ENCODE assay signal across 14 mouse cellular contexts in the genomic region with DNA sequence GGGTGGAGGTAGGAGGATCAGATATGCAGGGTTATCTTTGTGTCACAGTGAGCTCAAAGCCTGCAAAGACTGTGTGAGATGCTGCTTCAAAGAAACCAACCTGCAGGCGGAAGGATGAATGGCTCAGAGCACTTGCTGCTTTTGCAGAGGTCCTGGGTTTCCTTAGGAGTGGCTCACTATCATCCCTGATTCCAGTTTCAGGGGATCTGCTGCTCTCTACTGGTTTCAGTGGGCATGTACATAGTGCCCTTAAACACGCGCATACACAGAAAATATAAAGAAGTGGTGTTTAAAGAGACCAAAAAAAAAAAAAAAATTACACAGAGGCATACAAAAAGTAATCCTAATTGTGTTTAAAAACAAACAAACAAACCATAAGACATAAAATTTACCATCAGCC. TPM values are rescaled to one million over a fixed set of nuclear protein-coding genes. Genes with fewer than 3 reads are reported as not detected.
A peak's percentile ranks its signal among the peaks of the same experiment; 100 is the strongest.
DNase-seq lines count a peak whose midpoint lies in the region; ATAC-seq and TF ChIP-seq lines count a peak whose summit lies in the region.
"Had no signal": no experiment of that assay in that cellular context is flagged by ENCODE, and none has a peak within 500 bp of the region (broad histone marks: within the 10 kb centered on the region; RNA-seq: fewer than 3 reads in every experiment).

No protein-coding gene starts in this region.

- H3K36me3 ChIP-seq in hindbrain, postnatal 0 days (ENCODE audit: insufficient read depth, low read length), result peaks cover 37% of the 10 kb centered on the region; the same call in 1 of the 2 replicates
- H3K36me3 ChIP-seq in hindbrain, embryonic 12.5 days, result peaks cover 53% of the 10 kb centered on the region
- peaks cover 21% of the 10 kb centered on the region for H3K36me3 ChIP-seq in neural tube, embryonic 11.5 days (ENCODE audit: control insufficient read depth, insufficient read depth, low read length)
- H3K36me3 ChIP-seq in neural tube, embryonic 15.5 days, result peaks cover 58% of the 10 kb centered on the region

- no peaks in the 10 kb centered on the region for H3K9me3 ChIP-seq in hindbrain, postnatal 0 days (ENCODE audit: low read length)
- H3K9me3 ChIP-seq in hindbrain, embryonic 12.5 days (replicated peaks), result no peaks in the 10 kb centered on the region
- no peaks in the 10 kb centered on the region for H3K9me3 ChIP-seq in neural tube, embryonic 11.5 days (ENCODE audit: control insufficient read depth, low read length)
- no peaks in the 10 kb centered on the region for H3K9me3 ChIP-seq in neural tube, embryonic 15.5 days (replicated peaks)

- peak; percentile 69 for TF ChIP-seq CTCF in hindbrain, postnatal 0 days (IDR thresholded peaks at IDR 0.05; ENCODE audit: low read depth)

- no peak for ATAC-seq in hindbrain, postnatal 0 days
- ATAC-seq in hindbrain, embryonic 12.5 days (ENCODE audit: low FRiP score), result no peak
- no peak for ATAC-seq in neural tube, embryonic 11.5 days (ENCODE audit: insufficient read depth, low FRiP score, low TSS enrichment)
- no peak for ATAC-seq in neural tube, embryonic 15.5 days (ENCODE audit: low FRiP score)

- peak; percentile 71 for DNase-seq in hindbrain, postnatal 0 days (ENCODE audit: low spot score)
- peak; percentile 36 for DNase-seq in neural tube, embryonic 11.5 days (ENCODE audit: low spot score)
- peak; percentile 57 for DNase-seq in ZHBTc4 (ENCODE audit: low read depth, low spot score)
- no peak for DNase-seq in urinary bladder, postnatal 25 days (ENCODE audit: low spot score)
- DNase-seq in lung, postnatal 36 days, result no peak
- DNase-seq: heart, adult 11 months; kidney, adult 11 months; left cerebral cortex, postnatal 4 days had no signal

- H3K27me3 ChIP-seq in hindbrain, postnatal 0 days (ENCODE audit: insufficient read depth, low read length), result no peaks in the 10 kb centered on the region
- H3K27me3 ChIP-seq in hindbrain, embryonic 12.5 days, result no peaks in the 10 kb centered on the region
- H3K27me3 ChIP-seq in neural tube, embryonic 11.5 days (ENCODE audit: control insufficient read depth, insufficient read depth, low read length), result no peaks in the 10 kb centered on the region
- H3K27me3 ChIP-seq in neural tube, embryonic 15.5 days (replicated peaks), result no peaks in the 10 kb centered on the region

- no peak overlapping the region for H3K27ac ChIP-seq in hindbrain, postnatal 0 days
- no peak overlapping the region for H3K27ac ChIP-seq in hindbrain, embryonic 12.5 days
- H3K27ac ChIP-seq in neural tube, embryonic 11.5 days (ENCODE audit: low read depth, low read length), result no peak overlapping the region
- no peak overlapping the region for H3K27ac ChIP-seq in neural tube, embryonic 15.5 days (replicated peaks)

- H3K4me3 ChIP-seq in hindbrain, postnatal 0 days (ENCODE audit: low read length), result no peak overlapping the region
- no peak overlapping the region for H3K4me3 ChIP-seq in hindbrain, embryonic 12.5 days
- no peak overlapping the region for H3K4me3 ChIP-seq in neural tube, embryonic 11.5 days (ENCODE audit: low read depth, low read length)
- no peak overlapping the region for H3K4me3 ChIP-seq in neural tube, embryonic 15.5 days (replicated peaks)

- H3K4me1 ChIP-seq in hindbrain, postnatal 0 days (ENCODE audit: insufficient read depth, low read length), result peaks cover 5% of the 10 kb centered on the region; the same call in 1 of the 2 replicates
- H3K4me1 ChIP-seq in hindbrain, embryonic 12.5 days, result peaks cover 21% of the 10 kb centered on the region
- peaks cover 12% of the 10 kb centered on the region; the same call in 1 of the 2 replicates for H3K4me1 ChIP-seq in neural tube, embryonic 11.5 days (ENCODE audit: control insufficient read depth, insufficient read depth, low read length)
- peaks cover 20% of the 10 kb centered on the region for H3K4me1 ChIP-seq in neural tube, embryonic 15.5 days

- 64% methylated on average over 3 of the region's 3 CpGs for WGBS in hindbrain, postnatal 0 days
- WGBS in hindbrain, embryonic 12.5 days, result 81% methylated on average over 3 of the region's 3 CpGs
- WGBS in neural tube, embryonic 11.5 days, result 70% methylated on average over 3 of the region's 3 CpGs
- 76% methylated on average over 3 of the region's 3 CpGs for WGBS in neural tube, embryonic 15.5 days

- H3K9ac ChIP-seq in hindbrain, postnatal 0 days (replicated peaks; ENCODE audit: low read length), result no peak overlapping the region
- H3K9ac ChIP-seq in hindbrain, embryonic 12.5 days, result no peak overlapping the region
- no peak overlapping the region for H3K9ac ChIP-seq in neural tube, embryonic 11.5 days (ENCODE audit: low read length)
- no peak overlapping the region for H3K9ac ChIP-seq in neural tube, embryonic 15.5 days (replicated peaks)

- no peak overlapping the region for H3K4me2 ChIP-seq in hindbrain, postnatal 0 days (ENCODE audit: low read depth, low read length)
- no peak overlapping the region for H3K4me2 ChIP-seq in hindbrain, embryonic 12.5 days (replicated peaks)
- H3K4me2 ChIP-seq in neural tube, embryonic 11.5 days (ENCODE audit: low read depth), result no peak overlapping the region
- H3K4me2 ChIP-seq in neural tube, embryonic 15.5 days, result no peak overlapping the region

RNA-seq across cellular contexts. Expression of a gene that starts 4.2 kb away (rescaled TPM):
- total RNA-seq in hindbrain, postnatal 0 days (2014; rRNA removed), result 18.0 and 25.4 TPM in 2 replicates
- 8.0 and 8.6 TPM in 2 replicates for polyA plus RNA-seq in hindbrain, postnatal 0 days (2015; fragmentation: Nextera tagmentation; extraction: Ambion mirVana)
- polyA plus RNA-seq in hindbrain, embryonic 12.5 days (2016; fragmentation: Nextera tagmentation; extraction: Ambion mirVana), result 21.1 and 23.7 TPM in 2 replicates
- 15.1 and 16.6 TPM in 2 replicates for polyA plus RNA-seq in neural tube, embryonic 11.5 days (2014; fragmentation: Nextera tagmentation; extraction: Ambion mirVana)
- polyA plus RNA-seq in neural tube, embryonic 15.5 days (2015; fragmentation: Nextera tagmentation; extraction: Ambion mirVana), result 11.4 TPM in 2 replicates

RNA-seq across cellular contexts. Expression of a gene that starts 18.3 kb away (rescaled TPM):
- total RNA-seq in hindbrain, postnatal 0 days (2014; rRNA removed), result 70.4 and 79.8 TPM in 2 replicates
- 16.5 and 16.7 TPM in 2 replicates for polyA plus RNA-seq in hindbrain, postnatal 0 days (2015; fragmentation: Nextera tagmentation; extraction: Ambion mirVana)
- 3.5 and 4.3 TPM in 2 replicates for polyA plus RNA-seq in hindbrain, embryonic 12.5 days (2016; fragmentation: Nextera tagmentation; extraction: Ambion mirVana)
- 1.6 and 2.4 TPM in 2 replicates for polyA plus RNA-seq in neural tube, embryonic 11.5 days (2014; fragmentation: Nextera tagmentation; extraction: Ambion mirVana)
- 9.7 and 11.1 TPM in 2 replicates for polyA plus RNA-seq in neural tube, embryonic 15.5 days (2015; fragmentation: Nextera tagmentation; extraction: Ambion mirVana)
- total RNA-seq: heart, postnatal 14 days; megakaryocyte-erythroid progenitor cell, adult 5-6 weeks had no signal
- polyA plus RNA-seq: liver, embryonic 16.5 days; small intestine, adult 2 months had no signal

RNA-seq across cellular contexts. Expression of a gene that starts 36.3 kb away (rescaled TPM):
- total RNA-seq in hindbrain, postnatal 0 days (2014; rRNA removed), result 25.9 and 32.4 TPM in 2 replicates
- 29.7 and 30.3 TPM in 2 replicates for polyA plus RNA-seq in hindbrain, postnatal 0 days (2015; fragmentation: Nextera tagmentation; extraction: Ambion mirVana)
- polyA plus RNA-seq in hindbrain, embryonic 12.5 days (2016; fragmentation: Nextera tagmentation; extraction: Ambion mirVana), result 3.7 and 3.8 TPM in 2 replicates
- 3.9 and 4.0 TPM in 2 replicates for polyA plus RNA-seq in neural tube, embryonic 11.5 days (2014; fragmentation: Nextera tagmentation; extraction: Ambion mirVana)
- polyA plus RNA-seq in neural tube, embryonic 15.5 days (2015; fragmentation: Nextera tagmentation; extraction: Ambion mirVana), result 25.3 and 26.6 TPM in 2 replicates

Comparison
In these comparisons a context has a peak if more than half of its experiments do, and no peak if none do; other contexts are left out.
1. DNase-seq: peak in hindbrain, postnatal 0 days (single experiment), neural tube, embryonic 11.5 days (single experiment) and ZHBTc4 (single experiment); none in urinary bladder, postnatal 25 days (single experiment) and lung, postnatal 36 days (single experiment).